Mouse (Mus musculus) urinary bladder, adult 2 months (tissue): ENCODE data around the gene Nfia. TPM values are rescaled to one million over a fixed set of nuclear protein-coding genes. Genes with fewer than 3 reads are reported as not detected.

Source experiments
- DNase-seq: peaks from one replicate; pipeline ENCODE4 v3.0.0; 2022; ENCODE audit warnings: low spot score
- polyA plus RNA-seq: library from polyadenylated mRNA; depleted of rRNA; stranded (reverse); fragments of >200 nt; gene quantifications from 2 replicates; pipeline ENCODE4 v1.2.3, GENCODE M21; 2012

Gene Nfia
- polyA plus RNA-seq, 1 experiment: 19.6 TPM

GRCm38 (mm10) chr4:97766100-97766499, 6.4 kb upstream of the Nfia start:
- no peak for DNase-seq

- no peak for DNase-seq
These were observed 5.5 kb upstream of the Nfia start for GRCm38 (mm10) chr4:97767025-97767424.

GRCm38 (mm10) chr4:97767516-97767915, 5.0 kb upstream of the Nfia start:
- no peak for DNase-seq

GRCm38 (mm10) chr4:97769861-97770260, 2.7 kb upstream of the Nfia start:
- no peak for DNase-seq

GRCm38 (mm10) chr4:97771426-97771825, 1.1 kb upstream of the Nfia start:
- no peak for DNase-seq

- peak; percentile 95 for DNase-seq
These were observed 450 bp upstream of the Nfia start for GRCm38 (mm10) chr4:97772084-97772484.

- DNase-seq: peak; percentile 35
These were observed 618 bp downstream of the Nfia start for GRCm38 (mm10) chr4:97773110-97773593.

- no peak for DNase-seq
These were observed 1.3 kb downstream of the Nfia start for GRCm38 (mm10) chr4:97773791-97774190.

- no peak for DNase-seq
These were observed 2.0 kb downstream of the Nfia start for GRCm38 (mm10) chr4:97774446-97774950.

GRCm38 (mm10) chr4:97775059-97775458, 2.5 kb downstream of the Nfia start:
- peak; percentile 39 for DNase-seq

- no peak for DNase-seq
These were observed 3.1 kb downstream of the Nfia start for GRCm38 (mm10) chr4:97775494-97776265.

- DNase-seq: no peak
These were observed 4.0 kb downstream of the Nfia start for GRCm38 (mm10) chr4:97776388-97777080.

- peak; percentile 59 for DNase-seq
These were observed 4.7 kb downstream of the Nfia start for GRCm38 (mm10) chr4:97777081-97777705.

- DNase-seq: peak; percentile 54
These were observed 5.2 kb downstream of the Nfia start, which contains the start of gene E130114P18Rik for GRCm38 (mm10) chr4:97777706-97778176. E130114P18Rik (minus strand) TSS chr4:97778078.

- DNase-seq: peak; percentile 54
These were observed 5.9 kb downstream of the Nfia start for GRCm38 (mm10) chr4:97778211-97779002.

GRCm38 (mm10) chr4:97779003-97779930, 6.7 kb downstream of the Nfia start:
- DNase-seq: no peak

- no peak for DNase-seq
These were observed 7.5 kb downstream of the Nfia start for GRCm38 (mm10) chr4:97780024-97780423.

- DNase-seq: no peak
These were observed 8.3 kb downstream of the Nfia start for GRCm38 (mm10) chr4:97780666-97781435.

- DNase-seq: no peak
These were observed 9.5 kb downstream of the Nfia start for GRCm38 (mm10) chr4:97782069-97782468.
